Mouse (Mus musculus) ES-CJ7 (cell line): Measurements from ENCODE around the gene Cib4.

ENCODE experiments used
- DNase-seq: peaks from one replicate; pipeline ENCODE4 v3.0.0; 2011; ENCODE audit warnings: low read depth, low spot score

Gene Cib4

DNA sequence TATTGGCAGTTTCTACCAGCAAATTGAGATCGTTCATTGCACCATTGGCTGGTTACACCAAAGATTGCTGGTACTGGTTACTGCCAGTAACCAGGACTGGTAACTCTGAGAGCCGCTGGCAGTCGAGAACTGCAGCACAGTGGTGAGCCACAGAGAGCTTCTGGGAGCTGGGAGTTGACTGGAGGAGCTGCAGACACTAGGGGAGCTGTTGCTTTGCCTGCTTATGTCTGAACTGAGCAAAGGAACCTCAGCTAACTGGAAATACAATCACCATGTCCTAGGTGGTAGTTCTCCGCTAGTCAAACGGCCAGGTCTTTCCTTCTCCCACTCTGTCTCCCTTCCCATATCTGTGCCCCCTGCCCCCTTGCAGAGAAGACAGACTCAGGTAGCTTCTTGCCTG is 103.4 kb downstream of the Cib4 start:
- DNase-seq = peak; percentile 50

GRCm38 (mm10) chr5:30440308-30440906 is 105.2 kb downstream of the Cib4 start:
- no peak for DNase-seq

DNA sequence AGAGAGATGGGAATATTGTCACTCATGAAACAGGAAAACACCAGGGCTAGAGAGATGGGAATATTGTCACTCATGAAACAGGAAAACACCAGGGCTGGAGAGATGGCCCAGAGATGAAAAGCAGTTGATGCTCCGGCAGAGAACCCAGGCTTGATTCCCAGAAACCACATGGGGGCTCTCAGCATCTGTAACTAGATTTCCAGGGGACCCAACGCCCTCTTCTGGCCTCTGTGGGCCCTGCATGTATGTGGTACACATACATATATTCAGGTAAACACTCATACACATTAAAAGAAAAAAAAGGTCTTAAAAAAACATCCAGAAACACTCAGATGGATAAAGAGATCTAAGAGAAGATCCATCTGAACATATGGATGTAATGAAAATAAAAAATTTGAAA is 106.7 kb downstream of the Cib4 start:
- DNase-seq = peak; percentile 39
